Mouse (Mus musculus): ENCODE results near the gene Timm44.

GRCm38 (mm10) chr8:4258233-4258632 is 17.5 kb downstream of the Timm44 start:
- TF ChIP-seq POLR2A (IDR thresholded peaks at IDR 0.05; ENCODE audit: low read depth, low read length) (no peak; the same call in none of the 2 replicates), CTCF (IDR thresholded peaks at IDR 0.05; ENCODE audit: borderline replicate concordance, insufficient read depth, low read length) (peak; percentile 92)
